Mouse (Mus musculus): ENCODE results near the gene Cd55.
"Not testable (repeated sequence)": the region's sequence is repeated elsewhere in the genome, so short reads cannot be mapped to it uniquely, and the experiment has no call there.

The Cd55 gene

DNA sequence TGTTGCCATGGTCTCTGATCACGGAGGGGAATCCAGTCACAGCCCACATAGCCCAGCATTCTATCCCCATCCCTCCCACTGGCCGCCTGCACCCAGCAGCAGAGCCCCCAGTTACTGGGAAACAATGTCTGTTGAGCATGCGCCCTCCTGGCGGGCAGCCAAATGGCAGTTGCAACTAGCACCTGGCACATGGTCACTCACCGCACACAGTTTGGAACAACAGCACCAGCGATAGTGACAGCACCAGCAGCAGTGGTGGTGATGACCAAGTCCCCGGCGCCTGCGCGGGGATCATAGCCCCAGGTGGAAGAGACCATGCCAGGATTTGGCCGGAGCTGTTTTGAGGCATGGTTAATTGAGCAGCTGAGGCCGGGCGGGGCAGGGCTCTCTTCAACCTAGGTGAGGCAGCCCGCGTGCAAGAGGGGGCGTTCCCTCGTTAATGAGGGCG lies 39.9 kb downstream of the Cd55 start, which contains the start of gene Cd55b:
TSS of gene Cd55b (minus strand) at position 346 of the 448 bp plus-strand sequence.
- no peak for DNase-seq

DNA sequence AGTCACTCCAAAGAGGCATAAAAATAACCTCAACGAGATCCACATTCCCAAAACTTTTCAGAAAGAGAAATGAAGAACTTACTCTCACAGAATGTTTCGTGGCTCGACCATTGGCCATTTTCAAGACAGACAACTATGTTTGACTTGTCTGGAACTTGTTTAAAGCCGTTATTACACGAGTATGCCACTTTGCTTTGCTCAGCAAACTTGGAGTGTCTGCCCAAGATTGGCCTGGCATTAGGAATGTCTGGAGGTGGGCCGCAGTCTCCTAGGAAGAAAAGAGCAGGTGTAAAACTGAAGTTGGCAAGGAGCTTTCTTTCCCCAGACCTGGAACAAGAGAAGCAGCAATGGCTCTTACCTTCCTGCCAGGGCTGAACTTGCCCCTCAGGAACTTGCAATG lies 40.5 kb downstream of the Cd55 start:
- not testable (repeated sequence) for DNase-seq

DNA sequence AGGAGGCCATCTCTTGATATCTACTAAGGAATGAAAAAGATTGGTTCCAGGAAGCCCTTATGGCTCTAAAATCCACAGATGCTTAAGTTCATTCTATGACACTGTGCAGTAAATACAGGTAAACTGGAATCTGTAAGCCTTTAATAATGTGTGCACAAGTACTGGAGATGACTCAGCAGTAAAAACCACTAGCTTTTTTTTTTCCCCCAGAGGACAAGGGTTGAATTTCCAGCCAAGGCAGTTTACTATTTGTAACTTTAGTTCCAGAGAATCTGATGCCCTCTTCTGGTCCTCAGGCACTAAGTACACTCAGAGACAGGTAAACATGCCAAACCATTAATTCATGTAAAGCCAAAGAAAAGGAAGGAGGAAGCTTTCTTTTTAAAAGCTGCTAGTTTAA lies 65.4 kb downstream of the Cd55 start:
- DNase-seq: not testable (repeated sequence)
